Mouse (Mus musculus): ENCODE measurements around the gene Atxn1. TPM values are rescaled to one million over a fixed set of nuclear protein-coding genes. Genes with fewer than 3 reads are reported as not detected.

The Atxn1 gene
- polyA plus RNA-seq, 1 experiment, result 3.2 TPM

DNA sequence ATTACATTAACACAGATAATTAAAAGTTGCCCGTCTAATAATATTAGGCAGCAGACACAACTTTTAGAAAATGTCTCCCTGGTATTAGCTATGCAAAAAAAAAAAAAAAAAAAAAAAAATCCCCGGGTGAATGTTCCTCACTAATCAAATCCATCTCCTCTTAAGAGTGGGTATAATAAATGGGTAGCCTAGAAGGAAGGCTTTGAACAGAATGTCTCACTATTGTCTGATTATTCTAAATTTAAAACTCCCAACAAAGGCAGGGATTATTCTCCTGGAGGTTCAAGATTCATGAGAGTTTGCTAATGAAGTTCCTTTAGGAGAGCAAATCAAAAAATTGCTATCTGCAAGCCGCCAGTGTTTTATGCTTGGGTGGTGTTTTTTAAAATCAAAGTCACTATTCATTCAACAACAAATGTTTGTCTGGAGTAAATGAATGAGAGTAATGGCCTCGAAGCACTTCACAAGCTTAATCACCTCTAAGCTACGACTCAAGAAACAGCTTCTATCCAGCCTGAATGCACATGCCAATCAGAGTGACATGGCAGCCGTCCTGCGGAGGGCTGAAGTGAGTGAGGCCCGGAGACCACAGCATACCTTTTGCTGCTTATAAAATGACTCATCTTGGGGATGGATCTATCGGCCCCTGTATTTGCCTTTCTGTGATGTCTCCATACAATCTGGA is 158.8 kb downstream of the Atxn1 start:
- Histone ChIP-seq H3K4me1 (peaks cover 21% of the 10 kb centered on the region), H3K27me3 (replicated peaks) (no peaks in the 10 kb centered on the region), H3K9me3 (no peaks in the 10 kb centered on the region), H3K4me3 (replicated peaks) (no peak overlapping the region), H3K36me3 (replicated peaks; ENCODE audit: low read length) (peaks cover 42% of the 10 kb centered on the region)
- TF ChIP-seq FLI1 (IDR thresholded peaks at IDR 0.05; ENCODE audit: low read length), result no peak
- TF ChIP-seq GATA1 (IDR thresholded peaks at IDR 0.05; ENCODE audit: borderline replicate concordance, low read length), result no peak

DNA sequence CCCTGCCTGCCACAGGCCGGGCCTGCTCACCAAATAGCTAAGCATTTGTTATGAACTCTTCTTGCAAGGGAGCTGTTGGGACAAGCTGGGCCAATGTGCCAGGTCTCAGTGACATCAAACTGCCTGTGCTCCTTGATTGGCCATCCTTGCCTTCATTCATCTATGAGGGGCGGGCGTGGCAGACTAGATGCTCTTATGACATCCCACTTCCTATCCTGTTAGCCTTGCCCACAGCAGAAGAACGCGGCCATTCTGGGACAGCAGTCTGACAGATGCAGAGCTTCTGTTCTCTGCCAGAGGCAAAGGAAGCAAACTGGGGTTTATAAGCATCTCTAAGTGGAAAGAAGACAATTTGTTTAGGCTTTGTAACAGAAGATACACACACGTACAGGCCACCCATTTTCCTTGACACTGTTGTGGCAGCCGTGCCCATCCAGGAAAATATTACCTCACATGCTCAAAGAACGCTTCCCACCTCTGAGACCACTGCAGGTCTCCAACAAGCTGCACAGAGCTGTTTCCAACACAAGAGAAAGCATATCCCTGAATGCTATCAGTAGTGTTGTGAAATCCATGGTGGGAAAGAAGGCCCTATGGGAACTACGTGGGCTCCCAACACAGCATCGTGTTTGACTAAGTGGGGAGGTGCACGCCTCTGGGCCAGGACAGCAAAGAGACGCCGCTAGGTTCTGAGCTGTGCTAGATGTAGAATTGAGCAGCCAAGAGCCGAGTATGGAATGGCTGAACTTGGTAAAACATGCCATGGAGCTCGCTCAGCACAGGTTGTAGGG is 162.0 kb downstream of the Atxn1 start:
- peaks cover 18% of the 10 kb centered on the region for H3K4me1 ChIP-seq
- H3K9me3 ChIP-seq, result no peaks in the 10 kb centered on the region
- H3K27me3 ChIP-seq (replicated peaks), result no peaks in the 10 kb centered on the region
- H3K4me3 ChIP-seq (replicated peaks), result no peak overlapping the region
- peaks cover 34% of the 10 kb centered on the region for H3K36me3 ChIP-seq (replicated peaks; ENCODE audit: low read length)
- TF ChIP-seq GATA1 (IDR thresholded peaks at IDR 0.05; ENCODE audit: borderline replicate concordance, low read length) (no peak), FLI1 (IDR thresholded peaks at IDR 0.05; ENCODE audit: low read length) (no peak)

DNA sequence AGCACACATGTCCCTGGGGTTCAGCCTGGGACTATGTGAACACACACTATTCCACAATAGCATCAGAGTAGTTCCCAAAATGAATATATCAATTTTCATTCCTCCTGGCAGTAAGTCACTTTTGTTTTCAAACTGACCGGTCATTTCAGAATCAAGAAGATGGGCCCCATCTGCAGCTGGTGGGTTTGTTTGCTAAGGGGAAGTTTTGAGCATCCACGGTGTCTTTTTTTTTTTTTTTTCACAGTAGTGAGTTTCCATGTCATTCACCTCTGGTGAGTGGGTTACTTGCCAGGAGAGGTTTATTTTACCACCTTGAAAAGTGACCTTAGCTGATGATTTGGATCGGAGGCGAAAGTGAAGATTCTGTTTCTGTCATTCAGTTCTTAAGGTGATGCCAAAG is 166.6 kb downstream of the Atxn1 start:
- peaks cover 19% of the 10 kb centered on the region for H3K4me1 ChIP-seq
- no peak overlapping the region for H3K4me3 ChIP-seq (replicated peaks)
- H3K9me3 ChIP-seq, result no peaks in the 10 kb centered on the region
- peaks cover 60% of the 10 kb centered on the region for H3K36me3 ChIP-seq (replicated peaks; ENCODE audit: low read length)
- no peak for TF ChIP-seq GATA1 (IDR thresholded peaks at IDR 0.05; ENCODE audit: borderline replicate concordance, low read length)
- no peak for TF ChIP-seq FLI1 (IDR thresholded peaks at IDR 0.05; ENCODE audit: low read length)
- no peaks in the 10 kb centered on the region for H3K27me3 ChIP-seq (replicated peaks)

DNA sequence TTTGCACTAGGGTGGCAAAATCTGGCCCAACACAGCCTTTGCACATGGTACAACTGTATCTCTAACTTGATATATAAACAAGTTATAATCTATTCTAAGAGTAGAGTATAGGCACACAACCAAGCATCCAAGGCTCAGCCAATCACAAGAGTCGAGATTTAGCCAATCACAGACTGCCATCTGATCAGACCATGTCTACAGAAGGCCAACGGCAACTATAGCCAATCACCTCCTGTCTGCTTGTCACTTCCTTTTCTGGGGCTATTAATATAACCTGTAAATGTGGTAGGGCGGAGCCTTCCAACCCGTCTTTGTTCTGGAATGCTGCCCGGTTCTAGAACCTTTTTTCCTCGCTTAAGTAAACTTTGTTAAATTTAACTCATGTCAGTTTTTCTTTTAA is 167.1 kb downstream of the Atxn1 start:
- Histone ChIP-seq H3K4me3 (replicated peaks) (no peak overlapping the region), H3K9me3 (no peaks in the 10 kb centered on the region), H3K4me1 (peaks cover 13% of the 10 kb centered on the region), H3K27me3 (replicated peaks) (no peaks in the 10 kb centered on the region), H3K36me3 (replicated peaks; ENCODE audit: low read length) (peaks cover 60% of the 10 kb centered on the region)
- TF ChIP-seq FLI1 (IDR thresholded peaks at IDR 0.05; ENCODE audit: low read length), result no peak
- no peak for TF ChIP-seq GATA1 (IDR thresholded peaks at IDR 0.05; ENCODE audit: borderline replicate concordance, low read length)

GRCm38 (mm10) chr13:45796286-45796685 is 168.5 kb downstream of the Atxn1 start:
- no peak for TF ChIP-seq FLI1 (IDR thresholded peaks at IDR 0.05; ENCODE audit: low read length)
- TF ChIP-seq GATA1 (IDR thresholded peaks at IDR 0.05; ENCODE audit: borderline replicate concordance, low read length), result no peak
- no peaks in the 10 kb centered on the region for H3K27me3 ChIP-seq (replicated peaks)
- H3K36me3 ChIP-seq (replicated peaks; ENCODE audit: low read length), result peaks cover 61% of the 10 kb centered on the region
- peaks cover 14% of the 10 kb centered on the region for H3K4me1 ChIP-seq
- no peak overlapping the region for H3K4me3 ChIP-seq (replicated peaks)
- no peaks in the 10 kb centered on the region for H3K9me3 ChIP-seq

GRCm38 (mm10) chr13:45793796-45794195 is 171.0 kb downstream of the Atxn1 start:
- TF ChIP-seq FLI1 (IDR thresholded peaks at IDR 0.05; ENCODE audit: low read length) (no peak), GATA1 (IDR thresholded peaks at IDR 0.05; ENCODE audit: borderline replicate concordance, low read length) (no peak)
- Histone ChIP-seq H3K9me3 (no peaks in the 10 kb centered on the region), H3K4me1 (peaks cover 15% of the 10 kb centered on the region), H3K4me3 (replicated peaks) (no peak overlapping the region), H3K36me3 (replicated peaks; ENCODE audit: low read length) (peaks cover 76% of the 10 kb centered on the region), H3K27me3 (replicated peaks) (no peaks in the 10 kb centered on the region)

GRCm38 (mm10) chr13:45786409-45786808 is 178.4 kb downstream of the Atxn1 start:
- TF ChIP-seq FLI1 (IDR thresholded peaks at IDR 0.05; ENCODE audit: low read length) (no peak), GATA1 (IDR thresholded peaks at IDR 0.05; ENCODE audit: borderline replicate concordance, low read length) (no peak)
- Histone ChIP-seq H3K4me1 (peaks cover 9% of the 10 kb centered on the region), H3K36me3 (replicated peaks; ENCODE audit: low read length) (peaks cover 77% of the 10 kb centered on the region)

DNA sequence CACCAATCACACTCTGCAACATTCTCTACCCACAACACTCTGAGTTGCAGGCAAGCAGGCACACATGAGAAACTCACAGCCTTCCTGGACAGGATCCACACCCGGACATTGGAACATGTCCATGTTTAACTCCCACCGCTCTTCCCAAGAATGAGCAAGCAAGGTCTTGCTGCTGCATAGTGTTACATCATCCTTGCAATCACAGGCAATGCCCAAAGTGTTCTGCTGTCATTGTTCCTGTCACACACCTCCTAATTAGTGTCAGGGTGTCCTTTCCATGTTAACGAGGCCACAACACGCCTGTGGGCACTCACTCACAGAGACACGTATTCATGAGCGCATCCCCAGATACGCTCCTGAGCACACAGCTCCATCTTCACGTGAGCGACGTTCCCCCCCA is 181.1 kb downstream of the Atxn1 start:
- TF ChIP-seq GATA1 (IDR thresholded peaks at IDR 0.05; ENCODE audit: borderline replicate concordance, low read length) (no peak), FLI1 (IDR thresholded peaks at IDR 0.05; ENCODE audit: low read length) (no peak)
- H3K27me3 ChIP-seq (replicated peaks), result no peaks in the 10 kb centered on the region
- no peak overlapping the region for H3K4me3 ChIP-seq (replicated peaks)
- peaks cover 82% of the 10 kb centered on the region for H3K36me3 ChIP-seq (replicated peaks; ENCODE audit: low read length)
- H3K9me3 ChIP-seq, result peaks cover 3% of the 10 kb centered on the region; the same call in 1 of the 2 replicates
- peaks cover 13% of the 10 kb centered on the region for H3K4me1 ChIP-seq

More at GRCm38 (mm10) chr13:45786409-45786808, 178.4 kb downstream of the Atxn1 start:
- Histone ChIP-seq H3K4me3 (replicated peaks) (no peak overlapping the region), H3K9me3 (peaks cover 3% of the 10 kb centered on the region; the same call in 1 of the 2 replicates), H3K27me3 (replicated peaks) (no peaks in the 10 kb centered on the region)

DNA sequence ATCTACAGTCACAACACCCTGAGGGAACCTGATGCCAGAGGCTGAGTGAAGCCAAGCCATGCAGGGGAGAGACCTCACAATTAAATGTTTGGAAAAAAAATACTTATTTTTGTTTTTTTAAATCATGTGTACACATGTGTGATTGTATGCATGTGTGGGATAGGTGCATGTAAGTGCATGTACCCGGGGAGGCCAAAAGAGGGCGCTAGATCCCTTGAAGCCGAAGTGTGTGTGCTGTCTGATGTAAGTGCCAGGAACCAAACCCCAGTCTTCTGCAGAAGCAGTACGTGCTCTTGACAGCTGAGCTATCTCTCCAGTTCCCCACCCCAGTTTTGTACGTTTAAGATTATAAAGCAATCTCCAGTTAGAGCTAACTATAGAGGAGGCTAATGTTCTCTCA is 186.1 kb downstream of the Atxn1 start:
- peaks cover 3% of the 10 kb centered on the region; the same call in 1 of the 2 replicates for H3K9me3 ChIP-seq
- TF ChIP-seq FLI1 (IDR thresholded peaks at IDR 0.05; ENCODE audit: low read length) (no peak), GATA1 (IDR thresholded peaks at IDR 0.05; ENCODE audit: borderline replicate concordance, low read length) (no peak)
- H3K4me1 ChIP-seq, result peaks cover 26% of the 10 kb centered on the region
- no peaks in the 10 kb centered on the region for H3K27me3 ChIP-seq (replicated peaks)
- peaks cover 67% of the 10 kb centered on the region for H3K36me3 ChIP-seq (replicated peaks; ENCODE audit: low read length)
- H3K4me3 ChIP-seq (replicated peaks), result no peak overlapping the region

- TF ChIP-seq GATA1 (IDR thresholded peaks at IDR 0.05; ENCODE audit: borderline replicate concordance, low read length), result no peak
- no peak for TF ChIP-seq FLI1 (IDR thresholded peaks at IDR 0.05; ENCODE audit: low read length)
- peaks cover 24% of the 10 kb centered on the region for H3K4me1 ChIP-seq
- peaks cover 69% of the 10 kb centered on the region for H3K36me3 ChIP-seq (replicated peaks; ENCODE audit: low read length)
- peaks cover 3% of the 10 kb centered on the region; the same call in 1 of the 2 replicates for H3K9me3 ChIP-seq
- no peak overlapping the region for H3K4me3 ChIP-seq (replicated peaks)
- H3K27me3 ChIP-seq (replicated peaks), result no peaks in the 10 kb centered on the region
Observed at GRCm38 (mm10) chr13:45778171-45778570, 186.6 kb downstream of the Atxn1 start.
